Mouse (Mus musculus): ENCODE results near the gene Gm4778.
"Not testable (repeated sequence)": the region's sequence is repeated elsewhere in the genome, so short reads cannot be mapped to it uniquely, and the experiment has no call there.

Gm4778 gene

DNA sequence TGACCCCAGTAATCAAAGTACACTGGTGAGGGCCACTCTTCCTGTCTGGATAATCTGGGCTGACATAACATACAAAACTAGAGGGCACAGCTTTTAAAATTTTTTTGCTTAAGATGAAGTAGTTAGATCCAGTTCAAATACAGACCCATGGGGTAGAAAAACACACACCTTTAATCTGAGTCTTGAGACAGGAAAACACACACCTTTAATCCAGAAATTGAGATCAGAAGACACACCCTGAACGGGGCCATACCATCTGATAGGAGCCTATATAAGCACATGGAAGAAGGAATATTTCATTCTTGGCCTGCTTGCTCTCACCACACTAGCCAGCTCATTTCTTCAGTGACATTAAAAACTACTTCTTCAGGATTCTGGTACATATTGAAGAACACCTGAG is at the start of gene Gm4778:
Gene Gm4778 (plus strand): TSS at position 301 of the 400 bp plus-strand sequence.
- DNase-seq (ENCODE audit: low read depth, low spot score), result not testable (repeated sequence)

DNA sequence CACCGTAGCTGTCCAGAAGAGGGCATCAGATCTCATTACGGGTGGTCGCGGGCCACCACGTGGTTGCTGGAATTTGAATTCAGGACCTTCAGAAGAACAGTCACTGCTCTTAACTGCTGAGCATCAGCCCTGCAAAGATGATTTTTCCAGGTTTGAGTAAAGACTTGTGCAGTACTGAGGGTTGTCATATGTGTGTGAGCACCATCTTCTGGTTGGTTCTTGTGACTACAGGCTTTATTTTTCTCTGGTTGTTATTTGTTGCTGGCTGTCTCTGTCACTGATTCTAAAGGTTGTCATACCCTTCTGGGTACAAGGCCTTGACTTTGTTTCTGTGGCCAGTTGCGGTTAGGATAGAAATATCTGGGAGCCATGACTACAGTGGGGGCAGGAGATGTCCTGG is 3.2 kb upstream of the Gm4778 start:
- peak; percentile 2 for DNase-seq (ENCODE audit: low read depth, low spot score)

DNA sequence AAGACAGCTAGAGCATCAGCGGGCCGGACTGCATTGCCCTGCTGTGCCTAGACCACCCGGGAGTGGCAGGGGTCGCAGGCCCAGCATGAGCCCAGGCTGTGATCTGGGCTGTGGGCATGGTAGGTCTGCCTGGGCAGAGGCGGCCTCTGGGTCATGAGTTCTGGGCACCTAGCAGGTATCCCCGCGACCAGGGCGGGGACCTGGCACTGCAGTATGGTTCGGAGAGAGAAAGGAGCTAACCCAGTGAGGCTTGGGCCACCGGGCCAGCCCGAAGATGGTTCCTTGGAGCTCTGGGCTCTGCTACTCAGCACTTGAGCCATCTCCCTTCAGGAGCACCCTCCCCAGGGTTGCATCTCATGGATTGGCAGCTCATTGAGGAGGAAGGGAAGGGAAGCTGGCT is 12.2 kb downstream of the Gm4778 start:
- no peak for DNase-seq (ENCODE audit: low read depth, low spot score)

DNA sequence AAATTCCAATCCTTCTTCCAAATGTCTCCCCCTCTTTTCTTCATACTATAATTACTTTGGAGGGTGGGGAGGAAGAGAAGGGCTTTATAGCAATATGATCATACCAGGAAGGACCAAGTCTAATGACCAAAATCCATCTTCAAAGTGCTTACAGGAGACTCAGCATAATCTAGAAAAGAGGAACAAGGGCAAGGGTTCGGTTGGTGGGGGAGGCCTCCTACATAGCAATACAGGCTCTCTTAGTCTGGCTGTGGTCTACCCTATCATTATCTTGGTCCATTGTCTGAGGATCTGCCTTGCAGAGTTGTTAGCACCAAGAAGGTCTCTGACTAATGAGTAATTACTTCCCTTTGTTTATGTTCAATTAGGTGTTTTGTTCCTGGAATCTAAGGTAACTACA is 41.6 kb downstream of the Gm4778 start:
- no peak for DNase-seq (ENCODE audit: low read depth, low spot score)

DNA sequence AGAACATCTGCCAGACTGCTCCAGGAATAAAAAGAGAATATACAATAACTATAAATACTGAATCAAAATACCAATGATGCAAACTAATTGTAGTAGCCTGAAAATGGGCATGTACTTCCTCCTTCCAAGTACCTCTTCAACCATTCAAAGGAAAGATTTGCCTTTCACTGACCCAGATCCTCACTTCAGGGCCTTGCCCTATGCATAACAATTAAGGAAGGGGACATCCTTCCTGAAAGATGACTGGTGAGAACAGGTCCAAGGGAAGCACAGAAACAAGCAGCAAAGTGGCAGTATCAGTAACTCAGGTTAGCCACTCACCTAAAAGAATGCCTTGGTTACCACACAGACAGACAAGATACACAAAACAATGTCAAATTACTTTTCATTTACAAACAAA is 43.1 kb downstream of the Gm4778 start:
- no peak for DNase-seq (ENCODE audit: low read depth, low spot score)

DNA sequence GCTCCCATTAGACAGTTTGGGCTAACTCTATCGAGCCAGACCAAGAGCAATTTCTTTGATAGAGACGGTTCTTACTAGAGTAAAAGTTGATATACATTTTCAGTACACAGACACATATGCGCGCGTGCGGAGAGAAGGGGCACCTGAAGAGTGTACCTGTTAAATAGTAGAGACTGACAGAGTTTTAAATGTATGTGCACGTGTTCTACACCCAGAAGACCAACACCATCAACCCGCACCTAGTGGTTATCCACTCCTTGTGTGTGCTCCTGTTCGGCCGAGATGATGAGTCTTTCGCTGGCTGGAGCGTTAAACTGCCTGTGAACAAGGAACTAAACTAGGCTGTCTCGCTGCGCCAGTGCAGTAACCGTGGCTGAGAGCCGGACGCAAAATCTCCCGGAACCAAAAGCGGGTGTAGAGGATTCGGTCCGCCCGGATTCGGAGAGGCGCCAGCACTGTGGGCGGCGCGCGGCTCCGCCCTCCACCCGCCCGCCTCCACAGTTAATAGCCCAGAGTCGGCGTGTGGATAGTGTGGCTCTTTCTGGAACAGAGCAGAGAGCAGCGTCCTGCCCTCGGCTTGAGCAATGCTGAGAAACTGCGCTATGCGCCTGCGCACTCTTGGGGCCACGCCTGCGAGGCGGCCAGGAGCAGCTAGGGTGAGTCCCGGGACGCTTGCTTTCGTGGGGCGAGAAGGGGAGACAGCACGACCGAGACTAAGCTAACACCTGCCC is 46.0 kb downstream of the Gm4778 start, which contains the start of gene Them4:
Gene Them4 (plus strand): TSS at position 457 of the 731 bp plus-strand sequence.
- DNase-seq (ENCODE audit: low read depth, low spot score), result peak; percentile 92

DNA sequence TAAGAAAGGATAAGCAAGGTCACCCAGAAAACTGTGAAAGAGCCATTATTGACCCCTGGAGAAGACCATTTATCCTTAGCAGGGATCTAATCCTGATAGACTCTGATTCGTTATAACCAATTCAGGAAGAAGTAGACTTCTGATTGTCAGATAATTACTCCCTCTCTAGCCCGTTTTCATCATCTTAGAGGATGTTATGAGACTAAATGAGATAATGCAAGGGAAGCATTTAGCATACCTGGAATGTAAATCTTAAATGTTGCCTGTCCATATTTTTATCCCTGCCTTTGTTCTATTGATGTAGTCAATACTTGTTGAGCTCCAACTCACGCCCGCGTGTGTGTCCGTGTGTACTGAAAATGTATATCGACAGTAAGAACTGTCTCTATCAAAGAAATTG is 46.7 kb downstream of the Gm4778 start:
- no peak for DNase-seq (ENCODE audit: low read depth, low spot score)

DNA sequence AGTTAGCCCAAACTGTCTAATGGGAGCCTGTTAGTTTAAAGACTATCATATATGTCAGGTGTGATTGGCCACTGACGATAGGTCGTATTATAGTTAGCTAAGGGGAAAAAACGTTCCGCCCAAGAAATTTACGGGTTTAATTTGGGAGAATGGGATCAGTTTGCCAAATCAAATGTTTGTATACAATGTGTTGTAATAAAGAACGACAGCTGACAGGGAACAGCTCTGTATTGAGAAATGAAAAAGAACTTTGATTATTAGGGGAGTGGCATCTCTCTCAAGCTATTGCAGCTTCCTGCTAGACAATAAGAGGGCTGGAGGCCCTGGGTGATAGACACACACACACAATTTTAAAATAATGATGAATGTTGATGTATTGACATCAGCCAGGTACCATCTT is 47.1 kb downstream of the Gm4778 start:
- DNase-seq (ENCODE audit: low read depth, low spot score), result no peak

DNA sequence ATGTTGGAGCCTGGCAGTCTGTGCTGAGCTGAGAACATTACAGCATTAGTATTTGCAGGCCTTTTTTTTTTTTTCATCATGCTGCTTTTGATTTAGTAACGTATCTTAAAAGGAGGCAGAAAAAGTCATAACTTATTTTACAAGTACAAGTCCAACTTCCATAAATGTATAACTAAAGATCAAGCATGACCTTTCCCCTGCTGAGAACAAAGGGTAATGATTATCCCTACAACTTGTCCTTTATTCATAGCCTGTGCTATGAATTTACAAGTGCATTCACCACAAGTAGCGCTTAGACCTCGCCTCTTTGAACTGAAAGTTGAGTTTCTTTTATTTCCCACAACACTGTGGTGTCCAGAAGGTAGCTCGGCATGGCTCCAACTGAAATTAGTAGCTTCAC is 47.5 kb downstream of the Gm4778 start:
- DNase-seq (ENCODE audit: low read depth, low spot score), result no peak

Measured in CD4-positive helper T cell, adult 2 months (primary cell).